Mouse (Mus musculus) frontal cortex, postnatal 10 days (tissue): Measurements from ENCODE around the gene Rogdi.
A peak's percentile ranks its signal among the peaks of the same experiment; 100 is the strongest.

Experiments
- DNase-seq, 2 experiments: peaks; one replicate each; pipeline ENCODE4 v3.0.0; 2022; ENCODE audit warnings: low spot score in 2 of 2, mixed read lengths in 1 of 2

Rogdi gene

DNA sequence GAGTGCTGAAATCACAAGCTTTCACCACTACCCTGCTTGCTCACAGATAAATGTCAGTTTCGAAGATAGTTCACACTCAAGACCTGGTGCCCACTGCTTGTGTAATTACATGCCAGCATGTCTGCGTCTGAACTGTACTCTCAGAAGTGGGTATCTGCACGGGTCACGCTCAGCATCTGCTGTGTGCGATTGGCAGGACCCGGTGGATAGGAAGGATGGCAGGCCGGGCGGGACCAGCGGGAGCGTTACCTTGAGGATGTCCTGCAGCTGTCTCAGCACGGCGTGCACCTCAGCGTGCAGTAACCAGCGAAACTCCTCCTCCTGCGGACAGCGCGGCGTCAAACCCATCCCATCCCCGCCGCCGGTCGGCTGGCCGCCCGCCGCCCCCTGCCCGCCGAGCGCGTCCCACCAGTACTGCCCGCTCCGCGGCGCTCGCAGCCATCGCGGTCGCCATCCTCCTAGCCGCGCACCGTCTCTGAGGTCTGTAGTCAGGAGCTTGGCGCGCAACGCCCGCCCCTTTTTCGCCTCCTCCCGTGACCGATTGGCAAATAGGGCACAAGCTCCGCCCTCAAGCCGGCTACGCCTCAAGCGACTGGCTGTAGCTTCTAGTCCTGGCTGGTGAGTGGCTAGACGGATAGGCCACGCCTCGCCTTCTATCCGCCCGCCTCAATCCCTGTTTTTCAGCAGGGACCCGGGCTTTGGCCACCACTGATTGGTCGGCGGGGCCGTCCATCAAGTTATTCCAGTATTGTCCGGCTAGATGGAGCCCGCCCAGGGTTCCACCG lies at the start of gene Rogdi:
Gene Rogdi (minus strand): TSS at position 500 of the 785 bp plus-strand sequence.
- peak; percentile 99 for DNase-seq

- DNase-seq: no peak
These were observed 44.8 kb upstream of the Rogdi start for GRCm38 (mm10) chr16:5058114-5058513.

- peak; percentile 60 to 78 for DNase-seq
These were observed 37.1 kb upstream of the Rogdi start for GRCm38 (mm10) chr16:5050251-5051110.

GRCm38 (mm10) chr16:5049774-5050234 lies 36.5 kb upstream of the Rogdi start, which contains the start of the genes Glyr1 and Ubn1:
TSS of gene Glyr1 (minus strand) at chr16:5049863.
TSS of gene Ubn1 (plus strand) at chr16:5050057.
- DNase-seq: peak; percentile 99 to 100

- no peak for DNase-seq
These were observed 35.9 kb upstream of the Rogdi start for GRCm38 (mm10) chr16:5049182-5049773.

GRCm38 (mm10) chr16:5045322-5045721 lies 32.0 kb upstream of the Rogdi start:
- DNase-seq: no peak

DNA sequence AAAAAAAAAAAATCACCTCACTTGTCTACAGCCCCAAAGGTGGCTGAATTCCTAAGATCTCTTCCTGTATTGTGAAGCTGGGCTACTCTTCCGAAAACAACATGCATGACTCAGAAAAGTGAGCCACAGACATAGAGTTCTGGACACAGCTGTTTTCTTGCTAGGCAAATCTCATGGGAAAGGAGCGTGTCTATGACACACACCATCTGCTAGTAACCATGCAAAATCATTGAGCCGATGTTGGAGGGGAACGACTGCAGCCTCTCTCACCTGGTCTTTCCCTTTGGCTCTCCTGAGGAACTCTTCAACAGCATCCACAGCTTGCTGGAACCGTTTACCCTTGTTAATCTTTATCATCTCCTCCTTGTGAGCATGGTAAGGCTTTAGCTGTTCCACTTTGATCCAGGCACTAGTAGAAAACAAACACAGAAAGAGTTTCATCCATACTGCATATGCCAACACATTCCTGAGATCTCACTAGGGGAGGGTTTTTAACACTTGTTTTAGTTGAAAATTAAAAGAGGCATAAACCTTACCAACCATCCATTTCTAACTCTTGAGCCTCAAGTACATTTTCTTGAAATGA lies 23.4 kb upstream of the Rogdi start:
- no peak for DNase-seq

DNA sequence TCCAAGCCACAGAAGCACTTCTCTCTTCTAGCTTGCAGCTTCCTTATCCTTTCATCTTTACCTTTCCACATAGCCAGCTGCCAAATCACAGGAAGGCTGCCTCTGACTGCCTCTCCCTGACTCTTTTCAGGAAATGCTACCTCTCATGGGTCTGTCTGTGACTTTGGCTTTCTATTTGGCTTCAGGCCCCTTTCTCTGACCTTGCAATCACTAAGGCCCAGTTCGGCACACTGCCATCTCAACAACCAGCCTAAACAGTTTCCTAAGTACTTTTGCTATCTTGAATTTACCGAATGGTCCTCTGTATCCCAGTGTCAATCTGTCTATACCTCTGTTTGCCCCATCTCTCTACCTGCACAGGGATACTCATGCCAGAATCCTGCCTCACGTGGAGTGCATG lies 22.2 kb upstream of the Rogdi start:
- no peak for DNase-seq

DNA sequence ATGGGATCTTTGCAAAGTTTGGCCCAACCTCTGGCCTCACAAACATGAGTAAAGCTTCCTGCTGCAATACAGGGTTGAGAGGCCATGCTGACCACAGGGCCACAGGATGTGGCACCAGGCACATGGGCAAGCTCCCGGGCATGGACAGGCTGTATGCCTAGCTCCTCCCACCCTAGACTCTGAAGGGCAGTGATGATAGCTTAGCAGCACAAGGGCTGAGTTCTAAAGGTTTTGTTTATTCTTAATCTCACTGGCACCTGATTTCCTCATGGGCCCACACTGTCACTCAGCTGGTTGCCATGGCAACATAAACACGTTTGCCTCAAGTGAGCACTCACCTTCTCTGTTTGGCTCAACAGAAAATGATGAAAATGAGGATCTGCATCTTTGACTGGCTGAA lies 16.5 kb upstream of the Rogdi start:
- DNase-seq: no peak

DNA sequence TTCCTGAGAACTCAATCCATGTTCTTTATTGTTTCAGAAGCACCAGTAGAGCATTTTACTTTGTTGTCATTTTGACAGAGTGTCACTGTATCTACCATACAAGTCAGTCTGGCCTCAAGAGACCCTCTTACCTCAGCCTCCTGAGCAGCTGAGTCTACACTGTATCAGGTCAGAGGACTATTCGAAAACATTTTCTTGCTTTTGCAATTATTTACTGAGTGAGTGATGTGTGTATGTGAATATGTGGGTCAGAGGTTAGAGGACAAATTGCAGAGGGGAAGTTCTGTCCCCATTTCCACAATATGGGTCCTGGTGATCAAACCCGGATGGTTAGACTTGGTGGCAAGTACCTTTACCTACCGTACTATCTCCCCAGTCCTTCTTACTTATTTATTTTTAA lies 10.7 kb upstream of the Rogdi start:
- no peak for DNase-seq

- DNase-seq: no peak
These were observed 1.2 kb upstream of the Rogdi start for GRCm38 (mm10) chr16:5014578-5014977.

GRCm38 (mm10) chr16:5012036-5013005 lies 1.0 kb downstream of the Rogdi start:
- peak in 1 of 2 experiments; percentile 17 for DNase-seq

- no peak for DNase-seq
These were observed 2.1 kb downstream of the Rogdi start for GRCm38 (mm10) chr16:5011285-5011684.

DNA sequence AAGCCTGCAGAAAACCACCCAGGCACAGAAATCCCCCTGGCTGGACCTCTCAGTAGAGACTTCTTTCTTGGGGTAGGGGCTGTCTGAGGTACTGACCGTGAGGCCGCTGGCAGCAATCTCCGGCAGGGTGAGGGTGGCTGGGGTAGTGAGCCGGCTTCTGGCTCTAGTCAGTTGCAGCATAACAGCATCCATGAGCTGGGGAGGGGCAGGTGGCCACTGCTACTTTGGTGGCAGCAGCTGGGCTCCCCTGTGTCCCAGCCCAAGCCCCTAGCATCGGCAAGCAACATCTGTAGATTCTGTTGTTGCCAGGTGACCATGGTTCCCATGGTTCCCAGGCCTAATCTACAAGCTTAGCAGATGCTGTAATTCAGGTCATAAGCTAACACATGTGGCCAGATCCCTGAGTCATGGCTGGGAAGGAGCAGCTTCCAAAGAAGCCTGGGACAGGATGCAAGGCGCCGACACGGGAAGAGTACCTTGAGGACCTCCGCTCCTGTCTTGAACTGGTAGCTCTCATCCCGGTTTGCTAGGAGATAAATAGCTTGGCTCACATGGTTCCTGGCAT lies 2.9 kb downstream of the Rogdi start:
- DNase-seq: no peak

GRCm38 (mm10) chr16:5008076-5008475 lies 5.3 kb downstream of the Rogdi start:
- no peak for DNase-seq

GRCm38 (mm10) chr16:5007492-5007891 lies 5.9 kb downstream of the Rogdi start:
- no peak for DNase-seq

GRCm38 (mm10) chr16:5007067-5007466 lies 6.3 kb downstream of the Rogdi start, which contains the start of gene Smim22:
TSS of gene Smim22 (plus strand) at chr16:5007288.
- DNase-seq: no peak

DNA sequence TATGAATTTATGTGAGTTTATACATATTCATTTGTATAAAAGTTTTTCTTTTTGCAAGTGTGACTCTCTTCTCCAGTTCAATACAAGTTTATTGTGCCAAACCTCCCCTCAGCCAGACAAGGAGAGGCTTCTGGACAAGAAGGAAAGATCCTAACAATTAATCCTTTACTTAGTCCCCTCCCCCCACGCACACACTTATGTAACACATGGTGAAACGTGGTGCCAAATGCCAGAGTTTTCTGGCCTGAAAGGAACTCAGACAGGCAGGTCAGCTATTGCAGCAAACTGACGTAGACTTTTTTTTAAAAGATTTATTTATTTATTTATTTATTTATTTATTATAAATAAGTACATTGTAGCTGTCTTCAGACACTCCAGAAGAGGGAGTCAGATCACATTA lies 12.7 kb downstream of the Rogdi start:
- no peak for DNase-seq

DNA sequence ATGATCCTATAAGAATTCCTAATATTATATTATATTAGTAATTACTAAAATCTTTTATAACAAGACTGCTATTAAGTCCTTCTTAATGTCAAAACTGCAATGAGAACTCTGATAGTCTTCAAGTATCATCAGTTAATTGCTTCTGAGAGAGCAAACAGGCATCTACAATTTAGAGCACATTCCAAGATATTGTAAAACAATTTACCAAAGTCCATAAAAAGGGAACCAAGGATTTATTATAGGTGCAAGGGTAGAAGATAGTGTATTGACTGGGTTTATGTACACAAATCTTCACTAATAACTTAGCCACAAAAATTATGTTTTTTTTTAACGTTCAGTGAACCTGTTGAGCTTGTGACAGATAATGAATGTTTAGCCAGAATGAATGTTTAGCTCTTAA lies 14.4 kb downstream of the Rogdi start:
- no peak for DNase-seq

DNA sequence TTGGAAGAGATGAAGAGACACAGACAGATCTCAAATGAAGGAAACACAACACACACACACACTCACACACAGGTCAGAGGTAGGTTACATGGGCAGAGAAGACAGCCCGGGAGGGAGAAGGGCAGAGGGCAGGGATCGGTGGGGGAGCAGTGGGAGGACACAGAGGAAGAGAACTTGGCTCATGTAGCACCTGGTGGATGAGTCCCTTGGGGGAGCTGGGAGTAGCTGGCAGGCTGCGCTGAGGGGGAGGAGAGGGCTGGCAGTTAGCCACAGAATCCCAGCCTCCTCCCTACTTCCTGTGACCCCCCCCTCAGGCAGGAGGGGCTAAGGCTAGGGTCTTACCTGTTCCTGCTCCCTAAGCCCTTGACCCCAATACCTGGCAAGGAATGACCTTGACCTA lies 15.8 kb downstream of the Rogdi start, which contains the start of gene Sept12:
Gene Sept12 (minus strand): TSS at position 300 of the 400 bp plus-strand sequence.
- no peak for DNase-seq
